Comparison of ENCODE assay signal across 8 mouse cellular contexts in genomic region chr5:122526878-122527730, GRCm38 (mm10). TPM values are rescaled to one million over a fixed set of nuclear protein-coding genes. Genes with fewer than 3 reads are reported as not detected.
A peak's percentile ranks its signal among the peaks of the same experiment; 100 is the strongest.
DNase-seq lines count a peak whose midpoint lies in the region; ATAC-seq and TF ChIP-seq lines count a peak whose summit lies in the region.

No protein-coding gene starts in this region.

- no peaks in the 10 kb centered on the region for H3K27me3 ChIP-seq in forebrain, embryonic 15.5 days
- no peaks in the 10 kb centered on the region for H3K27me3 ChIP-seq in forebrain, embryonic 11.5 days (ENCODE audit: control insufficient read depth, insufficient read depth, low read length)
- no peaks in the 10 kb centered on the region for H3K27me3 ChIP-seq in heart, embryonic 11.5 days (ENCODE audit: control insufficient read depth, insufficient read depth, low read length)
- H3K27me3 ChIP-seq in kidney, postnatal 0 days (ENCODE audit: insufficient read depth, low read length), result no peaks in the 10 kb centered on the region

- no peak for TF ChIP-seq CTCF in kidney, postnatal 0 days (IDR thresholded peaks at IDR 0.05; ENCODE audit: low read depth)

- no peaks in the 10 kb centered on the region for H3K36me3 ChIP-seq in forebrain, embryonic 15.5 days
- no peaks in the 10 kb centered on the region for H3K36me3 ChIP-seq in forebrain, embryonic 11.5 days (ENCODE audit: control insufficient read depth, insufficient read depth, low read length)
- H3K36me3 ChIP-seq in heart, embryonic 11.5 days (ENCODE audit: control insufficient read depth, insufficient read depth, low read length), result no peaks in the 10 kb centered on the region
- H3K36me3 ChIP-seq in kidney, postnatal 0 days (ENCODE audit: insufficient read depth, low read length), result no peaks in the 10 kb centered on the region

- H3K9me3 ChIP-seq in forebrain, embryonic 15.5 days, result no peaks in the 10 kb centered on the region
- H3K9me3 ChIP-seq in forebrain, embryonic 11.5 days (ENCODE audit: control insufficient read depth, low read length), result no peaks in the 10 kb centered on the region
- H3K9me3 ChIP-seq in heart, embryonic 11.5 days (replicated peaks; ENCODE audit: control insufficient read depth, low read length), result no peaks in the 10 kb centered on the region
- H3K9me3 ChIP-seq in kidney, postnatal 0 days (replicated peaks; ENCODE audit: low read length), result no peaks in the 10 kb centered on the region

- no peak overlapping the region for H3K4me3 ChIP-seq in forebrain, embryonic 15.5 days
- no peak overlapping the region for H3K4me3 ChIP-seq in forebrain, embryonic 11.5 days (ENCODE audit: low read depth, low read length)
- no peak overlapping the region for H3K4me3 ChIP-seq in heart, embryonic 11.5 days (ENCODE audit: low read depth, low read length)
- H3K4me3 ChIP-seq in kidney, postnatal 0 days (replicated peaks; ENCODE audit: low read depth, low read length), result no peak overlapping the region

- no peak overlapping the region for H3K4me2 ChIP-seq in forebrain, embryonic 15.5 days (replicated peaks)
- no peak overlapping the region for H3K4me2 ChIP-seq in forebrain, embryonic 11.5 days (ENCODE audit: low read depth, low read length, severe bottlenecking)
- peak overlapping the region; percentile 38 for H3K4me2 ChIP-seq in heart, embryonic 11.5 days
- no peak overlapping the region for H3K4me2 ChIP-seq in kidney, postnatal 0 days (ENCODE audit: low read length)

- no peak for DNase-seq in forebrain, embryonic 11.5 days (ENCODE audit: low spot score)
- DNase-seq in kidney, postnatal 0 days (ENCODE audit: low spot score), result no peak
- peak; percentile 74 for DNase-seq in lung, postnatal 36 days
- DNase-seq in embryo, embryonic 11 days, result no peak
- no peak for DNase-seq in spleen, adult 12 weeks (ENCODE audit: low spot score)
- DNase-seq in right cerebral cortex, adult 18-20 months, result no peak

- 0 out of 2 replicates have a peak overlapping the region, but pooled peaks have one; percentile 15 for H3K9ac ChIP-seq in forebrain, embryonic 15.5 days (replicated peaks)
- H3K9ac ChIP-seq in forebrain, embryonic 11.5 days (ENCODE audit: low read length), result no peak overlapping the region
- peak overlapping the region; percentile 63; the same call in 1 of the 2 replicates for H3K9ac ChIP-seq in heart, embryonic 11.5 days (ENCODE audit: low read depth, low read length)
- H3K9ac ChIP-seq in kidney, postnatal 0 days (ENCODE audit: low read depth, low read length), result 0 out of 2 replicates have a peak overlapping the region, but pooled peaks have one; percentile 5

- ATAC-seq in forebrain, embryonic 15.5 days (replicated peaks), result no peak
- no peak for ATAC-seq in forebrain, embryonic 11.5 days (replicated peaks; ENCODE audit: low FRiP score)
- ATAC-seq in heart, embryonic 11.5 days (replicated peaks; ENCODE audit: insufficient number of reproducible peaks, low FRiP score, low TSS enrichment), result 0 out of 2 replicates have a peak, but pooled peaks have one; percentile 18
- ATAC-seq in kidney, postnatal 0 days (replicated peaks; ENCODE audit: low FRiP score, low read depth), result peak; percentile 66

- peaks cover 13% of the 10 kb centered on the region for H3K4me1 ChIP-seq in forebrain, embryonic 15.5 days
- no peaks in the 10 kb centered on the region for H3K4me1 ChIP-seq in forebrain, embryonic 11.5 days (replicated peaks; ENCODE audit: control insufficient read depth, insufficient read depth, low read length)
- peaks cover 53% of the 10 kb centered on the region for H3K4me1 ChIP-seq in heart, embryonic 11.5 days (ENCODE audit: control insufficient read depth, insufficient read depth, low read length)
- H3K4me1 ChIP-seq in kidney, postnatal 0 days (replicated peaks; ENCODE audit: insufficient read depth, low read length), result peaks cover 40% of the 10 kb centered on the region

- H3K27ac ChIP-seq in forebrain, embryonic 15.5 days (replicated peaks), result 0 out of 2 replicates have a peak overlapping the region, but pooled peaks have one; percentile 23
- no peak overlapping the region for H3K27ac ChIP-seq in forebrain, embryonic 11.5 days (ENCODE audit: low read depth, low read length)
- peak overlapping the region; percentile 91 for H3K27ac ChIP-seq in heart, embryonic 11.5 days (ENCODE audit: low read depth, low read length)
- H3K27ac ChIP-seq in kidney, postnatal 0 days, result peak overlapping the region; percentile 82

- WGBS in forebrain, embryonic 15.5 days, result 78% methylated on average over 15 of the region's 15 CpGs
- WGBS in forebrain, embryonic 11.5 days, result 79% methylated on average over 15 of the region's 15 CpGs
- WGBS in heart, embryonic 11.5 days (ENCODE audit: insufficient replicate concordance), result 52% methylated on average over 15 of the region's 15 CpGs
- 36% methylated on average over 15 of the region's 15 CpGs for WGBS in kidney, postnatal 0 days

RNA-seq across cellular contexts. Expression of gene Atp2a2, which starts 25.1 kb away (rescaled TPM):
- 38.5 and 39.1 TPM in 2 replicates for polyA plus RNA-seq in forebrain, embryonic 15.5 days (2015; fragmentation: Nextera tagmentation; extraction: Ambion mirVana)
- 58.7 and 60.6 TPM in 2 replicates for polyA plus RNA-seq in forebrain, embryonic 11.5 days (2014; fragmentation: Nextera tagmentation; extraction: Ambion mirVana)
- 255 and 272 TPM in 2 replicates for polyA plus RNA-seq in heart, embryonic 11.5 days (2014; fragmentation: Nextera tagmentation; extraction: Ambion mirVana)
- 37.8 and 38.5 TPM in 2 replicates for polyA plus RNA-seq in kidney, postnatal 0 days (2015; fragmentation: Nextera tagmentation; extraction: Ambion mirVana)

Comparison
In these comparisons a context has a peak if more than half of its experiments do, and no peak if none do; other contexts are left out.
1. ATAC-seq: peak in heart, embryonic 11.5 days (single experiment) and kidney, postnatal 0 days (single experiment); none in forebrain, embryonic 15.5 days (single experiment) and forebrain, embryonic 11.5 days (single experiment).